Mouse (Mus musculus): Measurements from ENCODE around the gene Pnn.

DNA sequence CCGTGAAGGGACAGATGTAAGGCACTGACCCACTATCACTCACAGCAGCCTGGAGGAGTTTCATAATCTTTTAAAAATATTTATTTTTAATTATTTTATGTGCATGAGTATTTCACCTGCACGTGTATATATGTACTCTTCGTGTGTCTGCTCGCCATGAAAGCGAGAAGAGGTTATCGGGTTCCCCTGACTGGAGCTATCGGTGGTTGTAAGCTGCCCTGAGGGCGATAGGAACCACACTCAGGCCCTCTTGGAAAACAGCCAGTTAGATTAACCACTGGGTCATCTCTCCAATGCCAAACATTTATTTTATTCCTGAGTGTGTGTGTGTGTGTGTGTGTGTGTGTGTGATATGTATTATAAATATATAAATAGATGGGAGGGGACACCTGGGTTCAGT is 1.8 kb upstream of the Pnn start:
- TF ChIP-seq GATA1 (IDR thresholded peaks at IDR 0.05; ENCODE audit: borderline replicate concordance, low read length) (no peak), FLI1 (IDR thresholded peaks at IDR 0.05; ENCODE audit: low read length) (no peak)

Data from megakaryocyte, embryonic 14.5 days (primary cell).